Mouse (Mus musculus): Measurements from ENCODE around the gene Actn4.

- TF ChIP-seq ELF1 (IDR thresholded peaks at IDR 0.05; ENCODE audit: low read depth, low read length) (no peak), MAZ (IDR thresholded peaks at IDR 0.05; ENCODE audit: low read depth, low read length) (no peak), POLR2A (IDR thresholded peaks at IDR 0.05; ENCODE audit: control insufficient read depth in 1 of 2, insufficient read depth in 1 of 2, low read depth in 1 of 2, low read length in 2 of 2, poor library complexity in 1 of 2) (no peak), TBP (IDR thresholded peaks at IDR 0.05; ENCODE audit: low read depth, low read length) (no peak), EP300 (IDR thresholded peaks at IDR 0.05; ENCODE audit: low read depth in 1 of 2, low read length in 2 of 2) (no peak), SIN3A (IDR thresholded peaks at IDR 0.05; ENCODE audit: low read length) (no peak), MYC (IDR thresholded peaks at IDR 0.05; ENCODE audit: low read depth, low read length) (no peak), CHD2 (IDR thresholded peaks at IDR 0.05; ENCODE audit: low read length) (no peak), CTCF (IDR thresholded peaks at IDR 0.05 in 2 of 3, conservative IDR thresholded peaks at IDR 0.05 in 1 of 3; ENCODE audit: control insufficient read depth in 1 of 3, insufficient read depth in 1 of 3, low read depth in 2 of 3, low read length in 3 of 3, poor library complexity in 1 of 3, severe bottlenecking in 1 of 3) (no peak), KAT2A (conservative IDR thresholded peaks at IDR 0.05; ENCODE audit: low read depth, low read length) (no peak), POLR2AphosphoS2 (IDR thresholded peaks at IDR 0.05; ENCODE audit: low read length) (no peak)
Observed at GRCm38 (mm10) chr7:28936787-28937186, 25.4 kb downstream of the Actn4 start.

Data from MEL (cell line).